Mouse (Mus musculus): Measurements from ENCODE around the gene Abi3bp.

DNA sequence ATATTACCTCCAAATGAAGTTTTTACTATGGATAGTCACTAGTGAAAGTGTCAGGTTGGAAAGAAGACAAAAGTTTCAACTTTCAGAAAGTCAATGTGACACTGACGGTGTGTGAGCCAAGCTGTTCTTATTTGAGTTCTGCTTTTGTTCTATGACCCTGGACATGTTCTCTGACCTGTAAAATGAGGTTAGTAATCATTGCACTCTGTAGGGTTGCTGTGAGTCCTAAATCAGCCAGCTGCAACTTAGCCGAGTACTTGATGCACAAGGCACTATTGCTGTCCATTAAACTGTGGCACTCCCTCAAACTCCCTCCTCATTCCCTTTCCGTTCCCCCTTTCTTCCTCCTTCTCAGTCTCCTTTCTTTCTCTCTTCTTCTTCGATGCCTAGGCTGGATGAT is 37.4 kb upstream of the Abi3bp start:
- TF ChIP-seq CTCF (IDR thresholded peaks at IDR 0.05; ENCODE audit: low read depth) (no peak), EP300 (IDR thresholded peaks at IDR 0.05; ENCODE audit: low read depth) (no peak)
